Mouse (Mus musculus) adrenal gland, adult 8-10 months (tissue): ENCODE data around the gene Camkv. TPM values are rescaled to one million over a fixed set of nuclear protein-coding genes. Genes with fewer than 3 reads are reported as not detected.

Source experiments
- DNase-seq: peaks from one replicate; pipeline ENCODE4 v3.0.0; 2022
- total RNA-seq, 4 experiments: library from RNA; stranded (reverse); gene quantifications; 2 replicates each; pipeline ENCODE4 v1.2.4; 2022

Camkv gene
- total RNA-seq, 4 experiments from 2014 or later, result 6.4 to 11.1 (median 9.7) TPM

- DNase-seq, result no peak
Measured at GRCm38 (mm10) chr9:107923956-107924355, 11.5 kb upstream of the Camkv start.

DNA sequence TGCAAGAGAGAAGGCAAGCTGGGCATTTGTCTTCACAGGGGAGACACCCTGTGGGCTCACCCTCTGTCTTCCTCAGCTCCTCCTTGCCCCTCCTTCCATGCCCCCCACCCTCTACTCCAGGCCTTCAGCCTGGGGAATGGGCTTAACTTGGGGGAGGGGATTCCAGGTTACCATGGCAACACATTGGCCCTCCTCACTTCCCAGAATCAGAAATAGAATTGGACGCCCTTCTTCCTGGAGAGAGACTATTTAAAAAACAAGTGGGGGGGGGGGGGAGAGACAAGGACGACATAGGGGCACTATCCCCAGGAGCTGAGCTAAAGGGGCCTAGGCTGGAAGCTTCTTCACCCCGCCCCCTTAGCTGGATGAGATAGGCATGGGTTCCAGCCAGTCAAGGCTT, 10.2 kb upstream of the Camkv start:
- DNase-seq, result no peak

DNA sequence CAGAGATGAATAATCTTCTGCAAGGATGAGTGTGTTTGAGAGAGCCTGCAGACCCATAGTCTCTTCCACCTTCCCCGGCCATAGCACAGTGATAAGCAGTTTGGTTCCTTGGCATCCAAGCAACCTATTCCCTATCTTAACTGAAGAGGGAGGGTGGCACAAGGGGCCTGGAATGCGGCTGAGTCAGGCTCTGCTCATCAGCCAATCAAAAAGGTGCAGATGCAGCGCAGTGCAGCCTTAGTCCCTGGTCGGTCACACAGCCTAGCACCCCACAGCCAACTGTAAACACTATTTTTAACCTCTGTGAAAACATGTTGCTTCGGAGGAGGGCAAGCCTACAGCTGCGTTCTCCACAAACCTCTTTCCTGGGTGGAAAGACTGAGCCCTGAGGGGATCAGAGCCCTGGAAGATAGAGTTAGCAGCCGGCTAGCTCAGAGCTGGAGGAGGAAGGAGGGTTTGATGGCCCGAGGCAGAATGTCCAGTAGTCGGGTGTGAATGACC, 8.5 kb upstream of the Camkv start:
- no peak for DNase-seq

- DNase-seq, result no peak
Measured at GRCm38 (mm10) chr9:107927749-107928148, 7.7 kb upstream of the Camkv start.

DNA sequence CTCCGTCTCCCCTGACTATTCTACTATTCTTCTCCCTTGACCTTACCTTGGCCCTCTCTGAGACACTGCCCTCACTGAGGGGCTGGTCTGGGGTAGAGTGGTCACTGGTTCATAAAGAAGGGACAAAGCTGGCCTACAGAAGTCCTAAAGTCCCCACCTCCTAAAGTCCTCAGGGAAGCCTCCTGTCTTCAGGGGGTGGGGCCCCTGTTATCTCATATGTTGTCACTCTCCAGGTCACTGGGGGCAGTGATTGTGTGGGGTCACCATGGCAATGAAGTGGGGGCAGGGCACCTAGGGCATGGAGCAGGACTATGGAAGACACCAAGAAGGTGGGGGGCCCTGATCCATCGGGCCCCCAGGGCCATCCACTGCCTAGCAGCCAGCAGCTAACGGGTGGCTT, 7.3 kb upstream of the Camkv start, which contains the start of gene Actl11:
Gene Actl11 (plus strand): TSS at position 301 of the 400 bp plus-strand sequence.
- no peak for DNase-seq

DNA sequence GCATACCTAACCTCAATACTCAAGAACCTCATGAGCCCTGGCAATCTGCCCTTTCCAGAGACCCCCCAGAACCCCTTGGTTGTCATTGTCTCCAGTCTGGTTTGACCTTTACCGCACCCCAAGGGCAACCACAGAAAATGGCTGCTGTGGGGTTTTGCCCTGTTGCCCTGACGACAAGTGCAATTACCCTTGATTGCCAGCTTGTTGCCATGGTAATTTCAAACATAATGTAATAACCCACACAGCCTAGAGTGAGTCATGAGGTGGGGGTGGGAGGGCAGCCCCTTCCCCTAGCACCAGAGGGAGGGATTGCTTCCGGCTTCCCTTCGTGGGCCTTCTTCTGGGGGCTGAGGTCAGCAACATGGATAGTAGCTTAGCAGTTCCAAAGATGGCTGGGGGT, 3.3 kb upstream of the Camkv start:
- no peak for DNase-seq

DNA sequence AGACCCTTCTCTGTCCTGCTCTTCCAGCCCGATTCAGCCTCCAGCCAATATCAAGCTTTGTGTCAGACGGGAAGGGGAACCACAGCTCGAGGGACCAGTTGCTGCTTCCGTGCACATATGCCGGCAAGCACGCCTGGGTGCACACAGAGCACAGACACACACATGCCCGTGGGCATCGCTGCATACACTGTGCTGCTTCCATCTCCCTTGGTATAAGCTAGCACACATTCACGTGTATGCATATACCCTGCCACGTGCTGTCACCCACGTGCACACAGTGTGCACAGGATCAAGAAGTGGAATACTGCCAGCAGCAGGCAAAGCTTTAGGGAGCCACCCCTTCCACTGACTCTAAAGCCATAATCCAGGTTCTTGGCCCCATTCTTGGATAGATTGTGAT, 1.3 kb upstream of the Camkv start:
- no peak for DNase-seq

DNA sequence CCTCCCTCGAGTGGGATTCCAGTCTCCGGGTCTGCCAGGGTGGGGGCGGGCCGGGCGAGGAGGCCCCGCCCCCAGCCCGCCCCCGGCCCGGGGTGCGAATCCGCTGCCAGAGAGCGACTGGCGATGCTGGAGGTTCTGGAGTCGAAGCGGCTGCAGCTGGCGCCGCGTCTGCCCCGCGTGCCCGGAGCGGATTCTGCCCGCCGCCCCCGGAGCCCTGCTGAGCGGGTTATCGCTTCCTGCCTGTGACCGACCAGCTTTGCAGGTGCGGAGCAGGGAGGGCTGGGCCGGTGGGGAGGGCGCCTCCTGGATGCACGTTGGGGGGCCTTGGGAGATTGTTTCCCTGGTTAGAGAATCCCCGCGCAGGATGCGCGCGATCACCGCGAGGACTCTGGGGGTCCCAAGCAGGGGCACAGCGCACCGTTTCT, 328 bp downstream of the Camkv start:
- DNase-seq, result no peak

GRCm38 (mm10) chr9:107936215-107936822, 845 bp downstream of the Camkv start:
- DNase-seq, result no peak

DNA sequence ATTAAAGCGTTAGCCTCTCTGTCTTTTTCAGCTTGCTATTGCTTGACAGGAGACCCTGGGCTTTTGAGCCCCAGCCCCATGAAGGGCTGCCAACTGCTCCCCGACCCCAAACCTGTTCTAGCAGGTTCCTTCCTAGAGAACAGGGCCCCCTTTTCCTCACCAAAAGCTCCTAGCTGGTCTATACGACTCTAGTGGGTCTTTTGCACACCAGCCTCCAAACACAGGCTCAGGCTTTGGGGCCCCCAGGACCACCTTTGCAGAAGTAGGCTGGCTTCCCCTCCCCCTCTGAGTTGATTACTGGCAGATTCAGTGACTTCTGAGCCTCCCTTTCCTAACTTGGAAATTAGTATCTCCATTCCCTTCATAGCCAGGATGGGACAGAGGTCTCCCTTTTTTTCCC, 1.4 kb downstream of the Camkv start:
- no peak for DNase-seq

DNA sequence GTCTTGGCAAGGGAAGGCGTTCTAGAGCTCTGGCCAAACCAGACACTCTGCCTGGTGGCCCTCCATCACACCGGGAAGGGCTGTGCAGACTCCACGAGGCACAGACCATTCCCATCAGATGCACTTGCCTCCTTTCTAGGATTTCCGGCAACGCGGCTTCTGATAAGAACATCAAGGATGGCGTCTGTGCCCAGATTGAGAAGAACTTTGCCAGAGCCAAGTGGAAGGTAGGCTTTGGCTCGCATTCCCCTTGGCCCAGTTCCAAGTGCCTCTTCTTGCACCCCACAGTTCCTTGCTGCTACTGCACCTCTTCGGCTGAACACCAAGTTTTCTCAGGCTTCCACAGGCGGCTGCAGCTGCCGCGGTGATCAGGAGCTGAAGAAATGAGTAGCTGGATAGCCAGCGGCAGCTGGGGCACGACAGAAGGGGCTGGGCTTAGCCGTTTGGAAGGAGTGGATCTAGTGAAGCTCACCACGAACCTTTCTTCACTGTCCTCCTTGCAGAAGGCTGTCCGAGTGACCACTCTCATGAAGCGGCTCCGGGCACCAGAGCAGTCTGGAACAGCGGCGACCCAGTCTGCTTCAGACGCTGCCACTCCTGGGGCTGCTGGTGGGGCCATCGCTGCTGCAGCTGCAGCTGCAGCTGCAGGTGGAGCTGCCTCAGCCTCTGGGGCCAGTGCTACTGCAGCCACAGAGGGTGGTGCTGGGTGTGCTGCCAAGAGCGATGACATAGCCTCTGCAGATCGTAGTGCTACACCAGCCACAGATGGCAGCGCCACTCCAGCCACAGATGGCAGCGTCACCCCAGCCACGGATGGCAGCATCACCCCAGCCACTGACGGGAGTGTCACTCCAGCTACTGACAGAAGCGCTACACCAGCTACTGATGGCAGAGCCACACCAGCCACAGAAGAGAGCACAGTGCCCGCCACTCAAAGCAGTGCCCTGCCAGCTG, 12.0 kb downstream of the Camkv start:
- DNase-seq, result no peak

DNA sequence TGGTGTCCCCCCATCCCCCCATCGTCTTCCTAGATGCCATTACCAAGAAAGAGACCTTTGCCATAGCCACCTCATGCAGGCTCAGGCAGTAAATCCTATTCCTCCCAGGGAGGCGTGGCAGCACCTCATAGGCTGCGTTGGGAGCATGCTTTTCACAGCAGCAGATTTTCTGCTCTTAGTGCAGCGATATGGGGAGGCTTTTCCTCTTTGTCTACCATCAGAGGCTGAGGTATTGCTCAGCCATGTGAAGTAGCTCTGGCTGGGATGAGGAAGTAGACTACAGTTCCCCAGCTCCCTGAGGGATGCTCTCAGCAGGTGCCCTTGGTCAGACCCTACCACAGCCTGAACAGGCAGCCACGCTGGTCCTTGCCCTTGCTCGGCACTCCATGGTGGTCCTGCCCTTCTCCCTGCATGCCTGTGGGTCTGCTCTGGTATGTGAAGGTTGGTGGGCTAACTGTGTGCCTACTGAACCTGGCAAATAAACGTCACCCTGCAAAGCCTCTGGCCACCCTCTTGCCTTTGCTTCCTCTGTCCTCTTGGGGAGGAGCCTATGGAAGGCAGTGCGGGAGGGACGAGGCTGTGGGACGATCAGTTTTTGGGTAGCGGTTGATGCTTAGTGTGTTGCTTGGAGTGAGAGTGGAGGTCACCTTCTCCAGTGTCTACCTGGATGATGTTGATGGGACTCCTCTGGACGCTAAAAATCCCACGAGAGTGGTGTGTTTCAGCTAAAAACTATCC, 13.9 kb downstream of the Camkv start:
- no peak for DNase-seq

- no peak for DNase-seq
Measured at GRCm38 (mm10) chr9:107949922-107950235, 14.4 kb downstream of the Camkv start, which contains the start of gene Traip. TSS of gene Traip (plus strand) at chr9:107950136.

DNA sequence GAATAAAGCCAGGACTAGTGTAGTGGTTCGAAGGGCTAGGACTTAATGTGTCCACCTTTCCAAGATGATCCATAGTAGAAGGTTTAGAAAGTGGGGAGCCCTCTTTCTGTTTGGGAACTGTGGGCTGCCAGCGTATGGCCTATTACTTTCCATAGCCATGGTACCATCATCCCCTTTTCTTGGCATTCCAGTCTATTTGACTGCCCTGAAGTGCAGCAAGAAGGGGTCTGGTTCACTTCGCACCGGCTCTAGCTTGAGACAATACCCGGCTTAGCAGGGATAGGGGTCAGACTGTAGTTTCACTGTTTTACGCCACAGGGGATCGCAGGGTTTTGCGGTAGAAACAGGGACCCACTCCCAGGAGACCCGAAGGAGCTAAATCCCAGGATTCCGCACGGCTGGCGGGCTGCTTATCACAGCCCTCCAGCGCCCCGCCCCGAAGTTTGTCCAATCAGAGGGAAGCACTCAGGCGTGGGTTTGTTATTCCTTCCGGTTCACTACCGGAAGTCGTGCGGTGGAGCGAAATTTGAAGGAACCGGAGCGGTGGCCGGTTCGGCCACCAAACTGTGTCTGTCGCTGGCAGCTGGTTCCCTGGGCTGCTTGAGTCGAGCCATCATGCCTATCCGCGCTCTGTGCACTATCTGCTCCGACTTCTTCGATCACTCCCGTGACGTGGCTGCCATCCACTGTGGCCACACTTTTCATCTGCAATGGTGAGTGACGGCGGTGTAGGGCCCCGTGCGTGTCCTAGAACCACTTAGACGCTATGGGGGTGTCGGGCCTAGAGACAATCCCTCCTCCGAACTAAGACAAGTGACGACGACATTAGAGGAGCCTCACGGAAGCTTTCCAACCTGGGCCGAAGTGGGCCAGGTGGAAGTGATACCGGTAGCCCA, 15.2 kb downstream of the Camkv start:
- DNase-seq, result peak; percentile 86

- no peak for DNase-seq
Measured at GRCm38 (mm10) chr9:107955613-107956289, 20.3 kb downstream of the Camkv start.

DNA sequence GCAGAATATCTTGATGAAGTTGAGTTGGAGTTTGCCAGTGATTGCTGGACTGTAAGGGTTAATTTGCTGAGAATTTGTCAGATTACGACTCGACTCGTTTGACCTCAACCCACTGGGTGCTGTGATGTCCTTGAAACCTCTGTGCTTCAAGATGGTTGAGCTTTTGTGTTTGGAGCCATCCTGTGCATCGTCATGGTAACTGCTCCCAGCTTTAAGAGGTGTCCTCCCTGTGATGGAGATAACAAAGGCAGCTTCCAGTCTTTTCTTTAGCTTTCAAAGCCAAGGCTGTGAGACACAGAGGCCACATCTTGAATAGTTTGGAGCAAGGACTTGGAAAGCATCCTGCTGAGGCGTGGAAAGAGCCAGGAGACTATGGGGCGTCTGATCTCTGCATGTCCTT, 21.7 kb downstream of the Camkv start:
- DNase-seq, result no peak

DNA sequence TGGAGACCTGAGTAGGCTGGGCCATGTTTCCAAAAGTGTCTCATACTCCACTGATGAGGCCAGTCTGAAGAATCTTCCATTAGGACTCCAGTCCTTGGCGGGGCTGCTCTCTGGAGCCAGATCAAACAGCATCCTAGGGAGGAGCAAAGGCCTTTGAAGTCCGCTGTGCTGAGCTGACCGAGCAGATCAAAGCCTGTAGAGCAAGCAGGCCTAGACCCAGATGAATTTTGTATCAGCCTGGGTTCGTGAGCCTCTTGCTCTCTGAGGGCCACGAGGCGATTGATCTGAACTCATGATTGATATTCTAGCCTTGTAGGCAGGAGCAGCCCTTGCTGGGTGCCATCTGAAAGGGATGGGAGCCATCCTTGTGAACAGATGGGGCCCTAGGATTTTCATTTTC, 24.4 kb downstream of the Camkv start:
- DNase-seq, result peak; percentile 66

GRCm38 (mm10) chr9:107960928-107961327, 25.5 kb downstream of the Camkv start:
- no peak for DNase-seq

- DNase-seq, result no peak
Measured at GRCm38 (mm10) chr9:107961351-107961762, 25.9 kb downstream of the Camkv start.

- no peak for DNase-seq
Measured at GRCm38 (mm10) chr9:107961881-107962280, 26.4 kb downstream of the Camkv start.

- no peak for DNase-seq
Measured at GRCm38 (mm10) chr9:107962916-107963315, 27.4 kb downstream of the Camkv start.
